Mouse (Mus musculus) ZHBTc4 (cell line): ENCODE measurements around the gene Tnn.
A peak's percentile ranks its signal among the peaks of the same experiment; 100 is the strongest.

Experiments used
- DNase-seq: peaks from one replicate; pipeline ENCODE4 v3.0.0-alpha.2; 2011; ENCODE audit warnings: low read depth, low spot score

The Tnn gene

GRCm38 (mm10) chr1:160082647-160083046 lies 70.7 kb downstream of the Tnn start:
- DNase-seq, result no peak

GRCm38 (mm10) chr1:160080800-160081436 lies 72.5 kb downstream of the Tnn start:
- peak; percentile 77 for DNase-seq

- peak; percentile 10 for DNase-seq
Measured at GRCm38 (mm10) chr1:160078882-160079661, 74.3 kb downstream of the Tnn start.

- no peak for DNase-seq
Measured at GRCm38 (mm10) chr1:160064547-160065144, 88.7 kb downstream of the Tnn start.

GRCm38 (mm10) chr1:160061725-160062366 lies 91.5 kb downstream of the Tnn start:
- DNase-seq, result peak; percentile 64

- no peak for DNase-seq
Measured at GRCm38 (mm10) chr1:160061321-160061720, 92.1 kb downstream of the Tnn start.

- no peak for DNase-seq
Measured at GRCm38 (mm10) chr1:160060542-160060941, 92.8 kb downstream of the Tnn start.

GRCm38 (mm10) chr1:160059908-160060307 lies 93.5 kb downstream of the Tnn start:
- no peak for DNase-seq

GRCm38 (mm10) chr1:160057657-160058056 lies 95.7 kb downstream of the Tnn start:
- DNase-seq, result no peak

GRCm38 (mm10) chr1:160054366-160055078 lies 98.9 kb downstream of the Tnn start:
- DNase-seq, result no peak

GRCm38 (mm10) chr1:160053510-160054305 lies 99.7 kb downstream of the Tnn start:
- no peak for DNase-seq

GRCm38 (mm10) chr1:160052556-160053315 lies 100.6 kb downstream of the Tnn start:
- DNase-seq, result no peak

GRCm38 (mm10) chr1:160050898-160051297 lies 102.5 kb downstream of the Tnn start:
- no peak for DNase-seq

GRCm38 (mm10) chr1:160049131-160049880 lies 104.1 kb downstream of the Tnn start:
- no peak for DNase-seq

- no peak for DNase-seq
Measured at GRCm38 (mm10) chr1:160047481-160047931, 105.9 kb downstream of the Tnn start.

- DNase-seq, result no peak
Measured at GRCm38 (mm10) chr1:160046786-160047185, 106.6 kb downstream of the Tnn start.

GRCm38 (mm10) chr1:160045971-160046370 lies 107.4 kb downstream of the Tnn start:
- no peak for DNase-seq

GRCm38 (mm10) chr1:160045056-160045715 lies 108.2 kb downstream of the Tnn start:
- DNase-seq, result no peak
